Mouse (Mus musculus): ENCODE results near the gene Gatc. TPM values are rescaled to one million over a fixed set of nuclear protein-coding genes. Genes with fewer than 3 reads are reported as not detected.

Gatc gene
- total RNA-seq, 2 experiments from 2014 or later = 20.3 to 21.7 TPM

DNA sequence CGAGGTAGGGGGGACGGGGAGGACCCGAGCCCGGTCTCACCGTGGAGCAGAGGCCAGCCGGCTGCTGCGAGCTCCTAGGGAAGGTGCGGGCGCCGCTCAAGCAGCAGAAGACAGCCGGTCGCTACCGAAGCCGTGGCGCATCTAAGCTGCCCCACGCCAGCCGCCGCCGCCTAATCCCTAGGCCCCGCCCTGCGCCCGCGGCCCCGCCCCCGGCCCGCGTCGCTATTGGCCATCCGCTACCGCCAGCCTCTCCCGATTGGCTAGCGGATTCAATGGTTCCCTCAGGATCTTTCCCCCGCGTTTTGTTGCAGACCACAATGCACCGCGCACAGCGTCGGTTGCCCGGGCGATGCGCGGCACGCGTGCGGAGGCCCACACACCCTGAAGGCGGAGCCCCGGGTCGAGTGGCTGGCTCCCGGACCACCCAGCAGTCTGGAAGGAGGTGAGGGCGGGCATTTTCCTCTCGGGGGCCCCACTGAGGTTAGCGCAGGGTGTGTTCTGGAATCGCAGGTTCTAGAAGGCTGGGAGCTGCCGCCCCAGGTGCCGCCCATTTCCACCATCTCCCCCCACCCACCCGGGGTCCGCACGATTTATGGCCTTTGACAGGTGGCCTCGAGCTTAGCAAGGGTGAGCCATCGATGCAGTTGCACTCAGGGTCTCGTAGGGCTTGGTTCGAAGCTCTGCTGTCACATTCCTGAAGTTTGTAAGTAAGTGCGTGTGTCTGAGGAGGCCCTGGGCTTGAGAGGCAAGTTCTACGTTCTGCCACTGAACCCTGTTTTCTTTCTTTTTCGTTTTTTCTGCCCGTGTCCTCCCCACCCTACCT lies 40.0 kb downstream of the Gatc start, which contains the start of gene Dynll1:
TSS of gene Dynll1 (minus strand) at position 208 of the 823 bp plus-strand sequence.
- intact Hi-C loops (cut with DNase I) = loop anchor here (2.0 to 5.0 kb wide), 4 partner anchors 18 to 41 kb away; partner anchors contain the start of genes Gatc, Srsf9 and Triap1
- peak; percentile 100 for DNase-seq (ENCODE audit: low spot score in 2 of 2)

DNA sequence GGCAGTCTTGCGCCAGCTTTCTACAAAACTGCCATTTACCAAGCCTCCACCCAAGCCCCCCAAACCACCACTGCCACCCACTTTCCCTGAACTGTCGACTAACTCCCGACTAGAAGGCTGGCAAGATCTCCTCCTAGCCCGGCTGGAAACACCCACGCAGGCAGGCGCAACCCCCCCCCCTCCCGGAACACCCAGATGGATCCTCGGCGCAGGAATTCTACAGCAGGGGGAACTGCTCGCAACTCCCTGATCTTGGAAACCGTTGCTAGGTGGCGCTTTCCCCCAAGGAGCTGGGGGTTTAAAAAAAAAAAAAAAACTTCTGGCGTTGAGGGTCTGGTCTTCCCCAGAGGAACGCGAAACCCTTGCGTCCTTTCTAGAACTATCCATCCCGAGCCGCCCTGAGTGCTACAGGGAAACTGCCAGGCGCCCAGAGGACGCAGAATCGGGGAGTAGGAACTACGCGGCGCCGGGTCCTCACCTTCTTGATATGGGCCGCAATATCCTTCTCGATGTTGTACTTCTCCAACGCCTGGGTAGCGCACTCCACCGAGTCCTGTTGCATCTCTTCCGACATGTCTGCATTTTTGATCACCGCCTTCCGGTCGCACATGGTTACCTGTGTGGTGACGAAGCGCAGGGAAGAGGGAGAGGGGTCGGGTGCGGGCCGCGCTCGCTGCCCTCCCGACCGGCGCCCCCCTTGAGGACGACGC lies 40.8 kb downstream of the Gatc start:
- intact Hi-C loops (cut with DNase I) = loop anchor here (2.0 to 5.0 kb wide), 4 partner anchors 19 to 42 kb away; partner anchors contain the start of genes Gatc, Srsf9 and Triap1
- peak; percentile 61 to 72 for DNase-seq (ENCODE audit: low spot score in 2 of 2)

DNA sequence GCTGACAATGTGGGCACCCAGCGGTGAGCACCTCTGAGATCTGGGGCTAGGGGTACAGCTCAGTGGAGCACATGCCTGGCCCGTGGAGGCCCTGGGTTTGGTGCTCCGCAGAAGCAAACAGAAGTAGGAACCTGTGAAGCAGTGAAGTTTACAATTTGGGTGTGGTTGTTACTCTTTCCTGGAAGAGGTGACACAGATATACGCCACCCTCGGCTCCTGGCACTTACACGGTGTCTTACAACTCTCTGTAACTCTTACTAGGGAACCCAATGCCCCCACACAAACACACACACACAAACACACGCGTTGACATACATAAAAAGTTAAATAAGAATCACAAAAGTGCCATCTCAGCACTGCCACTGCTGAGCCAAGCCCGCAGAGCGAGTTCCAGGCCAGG lies 44.6 kb downstream of the Gatc start:
- DNase-seq (ENCODE audit: low spot score in 2 of 2) = no peak
- intact Hi-C loops (cut with DNase I) = no loop called here

DNA sequence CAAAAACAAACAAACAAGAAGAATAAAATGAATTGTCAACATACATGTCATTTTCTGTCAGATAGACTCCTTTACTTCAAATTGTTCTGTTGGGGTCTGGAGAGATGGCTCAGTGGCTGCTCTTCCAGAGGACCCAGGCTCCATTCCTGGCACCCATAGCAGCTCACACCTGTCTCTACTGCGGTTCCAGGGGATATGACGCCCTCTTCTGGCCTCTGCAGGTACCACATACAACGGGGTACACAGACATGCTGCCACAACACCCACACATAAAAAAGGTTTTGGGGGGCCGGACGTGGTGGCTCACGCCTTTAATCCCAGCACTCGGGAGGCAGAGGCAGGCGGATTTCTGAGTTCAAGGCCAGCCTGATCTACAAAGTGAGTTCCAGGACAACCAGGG lies 46.8 kb downstream of the Gatc start:
- DNase-seq (ENCODE audit: low spot score in 2 of 2) = no peak
- intact Hi-C loops (cut with DNase I) = no loop called here

DNA sequence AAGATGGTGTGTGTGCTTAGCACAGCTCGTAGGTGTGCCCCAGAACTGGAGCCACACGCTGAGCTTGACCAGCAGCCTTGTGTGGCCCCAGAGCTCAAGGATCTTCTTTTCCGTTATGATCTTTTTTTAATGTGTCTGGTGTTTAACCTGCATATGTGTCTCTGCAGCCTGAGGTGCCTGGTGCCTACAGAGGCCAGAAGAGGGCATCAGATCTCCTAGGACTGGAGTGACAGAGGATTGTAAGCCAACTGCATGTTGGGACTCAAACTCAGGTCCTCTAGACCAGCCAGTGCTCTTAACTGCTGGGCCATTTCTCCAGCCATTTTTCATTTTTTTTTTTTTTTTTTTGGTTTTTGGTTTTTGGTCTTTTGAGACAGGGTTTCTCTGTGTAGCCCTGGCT lies 56.2 kb downstream of the Gatc start:
- no peak for DNase-seq (ENCODE audit: low spot score in 2 of 2)
- intact Hi-C loops (cut with DNase I) = no loop called here

Other genes starting within 250 kb of the Gatc start
- not detected for gene Gm10401, start 242.9 kb downstream of the Gatc start, total RNA-seq (2021)
- 1 to 10 TPM; 7.5 TPM for gene Acads, start 221.8 kb downstream of the Gatc start, total RNA-seq (2021)
- gene Unc119b, start 206.2 kb downstream of the Gatc start, total RNA-seq (2021) = 10 to 100 TPM; 25.1 to 29.1 TPM
- 10 to 100 TPM; 68.2 to 91.7 TPM for gene Mlec, start 183.0 kb downstream of the Gatc start, total RNA-seq (2021)
- gene Cabp1, start 146.8 kb downstream of the Gatc start, total RNA-seq (2021) = 100 to 1,000 TPM; 309 to 312 TPM
- 100 to 1,000 TPM; 100 to 103 TPM for gene Pop5, start 105.3 kb downstream of the Gatc start, total RNA-seq (2021)
- 100 to 1,000 TPM; 247 to 258 TPM for gene Rnf10, start 68.3 kb downstream of the Gatc start, total RNA-seq (2021)
- 10 to 100 TPM; 38.1 to 40.1 TPM for gene Coq5, start 61.5 kb downstream of the Gatc start, total RNA-seq (2021)
- 100 to 1,000 TPM; 638 to 644 TPM for gene Dynll1, start 40.2 kb downstream of the Gatc start, total RNA-seq (2021)
- gene Srsf9, start 14.0 kb downstream of the Gatc start, total RNA-seq (2021) = 10 to 100 TPM; 62.5 to 70.6 TPM
- gene Triap1, start within 50 bp of the Gatc start, total RNA-seq (2021) = 10 to 100 TPM; 24.2 to 30.0 TPM
- gene Cox6a1, start 7.8 kb upstream of the Gatc start, total RNA-seq (2021) = 100 to 1,000 TPM; 677 to 817 TPM
- 10 to 100 TPM; 46.9 to 51.3 TPM for gene Msi1, start 88.4 kb upstream of the Gatc start, total RNA-seq (2021)
- gene Pla2g1b, start 125.1 kb upstream of the Gatc start, total RNA-seq (2021) = not detected
- 10 to 100 TPM; 19.7 to 51.7 TPM for gene Sirt4, start 143.5 kb upstream of the Gatc start, total RNA-seq (2021)
- gene Pxn, start 165.5 kb upstream of the Gatc start, total RNA-seq (2021) = 10 to 100 TPM; 15.1 to 24.7 TPM
- 100 to 1,000 TPM; 173 to 213 TPM for gene Rplp0, start 218.3 kb upstream of the Gatc start, total RNA-seq (2021)
- 10 to 100 TPM; 61.2 to 69.0 TPM for gene Gcn1l1, start 224.1 kb upstream of the Gatc start, total RNA-seq (2021)

Measured in left cerebral cortex, postnatal 36 days (tissue).